Mouse (Mus musculus) hematopoietic multipotent progenitor cell, adult 10-12 weeks (in vitro differentiated cells): Measurements from ENCODE around the gene Aebp1. TPM values are rescaled to one million over a fixed set of nuclear protein-coding genes. Genes with fewer than 3 reads are reported as not detected.

Source experiments
- polyA plus RNA-seq: library from polyadenylated mRNA; stranded (reverse); fragments of >175 nt; gene quantifications from 2 replicates; pipeline ENCODE4 v1.2.3, GENCODE M21; 2012; ENCODE audit warnings: low replicate concordance

The Aebp1 gene
- 0.48 and 0.84 TPM in 2 replicates for polyA plus RNA-seq

GRCm38 (mm10) chr11:5861678-5862393 lies at the start of gene Aebp1:
TSS of gene Aebp1 (plus strand) at chr11:5861947.

DNA sequence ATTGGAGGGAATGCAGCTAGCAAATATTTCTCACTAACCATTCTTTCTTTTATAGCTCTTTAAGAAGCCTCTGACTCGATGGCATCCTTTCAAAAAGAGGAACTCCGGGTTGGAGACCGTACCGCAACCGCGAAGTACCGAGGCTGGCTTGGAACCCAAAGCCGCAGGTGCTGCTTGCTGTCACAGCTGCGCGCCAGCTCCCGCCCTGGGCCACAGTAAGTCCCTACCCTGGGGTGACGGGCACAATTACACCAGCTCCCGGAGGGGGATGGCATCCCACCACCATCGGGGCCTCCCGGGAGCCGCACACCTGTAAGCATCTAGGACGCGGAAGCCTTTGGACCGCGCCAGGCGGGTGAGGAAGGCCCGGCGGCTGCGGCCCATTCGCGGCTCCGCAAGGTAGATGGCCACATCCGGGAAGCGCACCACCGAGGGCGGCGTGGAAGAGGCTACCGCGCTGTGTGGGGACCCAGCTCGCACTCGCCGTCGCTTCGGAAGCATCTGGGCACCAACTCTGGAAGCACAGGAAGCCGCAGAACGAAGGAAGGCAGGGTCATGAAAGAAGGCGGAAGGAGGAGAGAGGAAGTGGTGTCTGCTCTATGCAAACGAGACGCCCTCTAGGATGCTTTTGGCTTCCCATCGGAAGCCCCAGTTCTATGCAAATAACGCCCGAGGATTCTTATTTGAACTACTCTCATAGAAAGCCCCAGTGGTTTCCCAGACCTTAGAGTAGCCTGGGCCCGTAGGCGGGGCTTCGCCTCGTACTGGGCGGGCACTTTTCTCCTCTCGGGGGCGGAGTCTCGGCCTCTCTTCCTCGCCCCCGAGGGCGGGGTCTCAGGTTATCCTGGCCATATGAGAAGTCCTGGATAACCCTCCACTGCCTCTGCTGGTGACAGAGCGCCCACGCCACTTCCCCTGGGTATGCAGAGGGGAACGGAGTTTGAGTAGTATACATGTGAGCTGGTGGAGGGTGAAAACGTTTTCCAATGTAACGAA lies 24.2 kb upstream of the Aebp1 start, which contains the start of gene Polm:
TSS of gene Polm (minus strand) at position 766 of the 996 bp plus-strand sequence.

GRCm38 (mm10) chr11:5877921-5878526 lies 16.3 kb downstream of the Aebp1 start, which contains the start of gene Pold2:
TSS of gene Pold2 (minus strand) at chr11:5878292.

GRCm38 (mm10) chr11:5898531-5898930 lies 36.8 kb downstream of the Aebp1 start, which contains the start of gene Myl7:
TSS of gene Myl7 (minus strand) at chr11:5898782.

Other genes starting within 250 kb of the Aebp1 start
- gene Mrps24, start 146.3 kb upstream of the Aebp1 start, polyA plus RNA-seq: 89.1 and 159 TPM in 2 replicates
- gene Urgcp, start 99.6 kb upstream of the Aebp1 start, polyA plus RNA-seq: 9.2 and 10.9 TPM in 2 replicates
- 195 and 215 TPM in 2 replicates for gene Dbnl, start 73.5 kb upstream of the Aebp1 start, polyA plus RNA-seq
- 0.44 TPM in 1 of 2 replicates, not detected in the other for gene Pgam2, start 58.2 kb upstream of the Aebp1 start, polyA plus RNA-seq
- gene Polm, start 23.9 kb upstream of the Aebp1 start, polyA plus RNA-seq: 50.1 and 80.9 TPM in 2 replicates
- 215 and 262 TPM in 2 replicates for gene Pold2, start 16.3 kb downstream of the Aebp1 start, polyA plus RNA-seq
- gene Myl7, start 36.8 kb downstream of the Aebp1 start, polyA plus RNA-seq: not detected in 2 replicates
- gene Gck, start 88.1 kb downstream of the Aebp1 start, polyA plus RNA-seq: not detected in 2 replicates
- 9.0 and 10.0 TPM in 2 replicates for gene Ykt6, start 93.7 kb downstream of the Aebp1 start, polyA plus RNA-seq
- 0.30 and 0.88 TPM in 2 replicates for gene Camk2b, start 204.4 kb downstream of the Aebp1 start, polyA plus RNA-seq